Mouse (Mus musculus) forelimb bud, embryonic 11.5 days (tissue): ENCODE measurements around the gene Dnajb13.

Experiments used
- DNase-seq: peaks from one replicate; pipeline ENCODE4 v3.0.0-alpha.2; 2012; ENCODE audit warnings: low read depth, low spot score

Gene Dnajb13

GRCm38 (mm10) chr7:100514573-100514972 is at the start of gene Dnajb13:
Dnajb13 (minus strand) TSS chr7:100514960.
- no peak for DNase-seq

GRCm38 (mm10) chr7:100561861-100562587 is 47.3 kb upstream of the Dnajb13 start:
- DNase-seq: no peak

- DNase-seq: no peak
Observed at GRCm38 (mm10) chr7:100559331-100559730, 44.6 kb upstream of the Dnajb13 start.

GRCm38 (mm10) chr7:100557241-100557640 is 42.5 kb upstream of the Dnajb13 start:
- no peak for DNase-seq

GRCm38 (mm10) chr7:100555431-100555951 is 40.7 kb upstream of the Dnajb13 start:
- peak; percentile 35 for DNase-seq

- DNase-seq: no peak
Observed at GRCm38 (mm10) chr7:100554939-100555338, 40.2 kb upstream of the Dnajb13 start.

GRCm38 (mm10) chr7:100550338-100551007 is 35.7 kb upstream of the Dnajb13 start:
- no peak for DNase-seq

- DNase-seq: no peak
Observed at GRCm38 (mm10) chr7:100549796-100550195, 35.0 kb upstream of the Dnajb13 start.

GRCm38 (mm10) chr7:100547631-100548030 is 32.9 kb upstream of the Dnajb13 start:
- no peak for DNase-seq

- DNase-seq: no peak
Observed at GRCm38 (mm10) chr7:100544437-100544836, 29.7 kb upstream of the Dnajb13 start.

- no peak for DNase-seq
Observed at GRCm38 (mm10) chr7:100539516-100539915, 24.8 kb upstream of the Dnajb13 start.

GRCm38 (mm10) chr7:100537519-100537902 is 22.8 kb upstream of the Dnajb13 start:
- no peak for DNase-seq

GRCm38 (mm10) chr7:100536804-100537518 is 22.2 kb upstream of the Dnajb13 start, which contains the start of gene Coa4:
Coa4 (plus strand) TSS chr7:100537071.
- DNase-seq: peak; percentile 93

- no peak for DNase-seq
Observed at GRCm38 (mm10) chr7:100535831-100536230, 21.1 kb upstream of the Dnajb13 start.

- DNase-seq: no peak
Observed at GRCm38 (mm10) chr7:100534216-100534615, 19.5 kb upstream of the Dnajb13 start.

- no peak for DNase-seq
Observed at GRCm38 (mm10) chr7:100533503-100533902, 18.7 kb upstream of the Dnajb13 start.

- DNase-seq: no peak
Observed at GRCm38 (mm10) chr7:100530766-100531165, 16.0 kb upstream of the Dnajb13 start.

- DNase-seq: no peak
Observed at GRCm38 (mm10) chr7:100524669-100525068, 9.9 kb upstream of the Dnajb13 start.

GRCm38 (mm10) chr7:100522222-100522621 is 7.5 kb upstream of the Dnajb13 start:
- DNase-seq: no peak

- peak; percentile 80 for DNase-seq
Observed at GRCm38 (mm10) chr7:100520663-100521285, 6.0 kb upstream of the Dnajb13 start.

- no peak for DNase-seq
Observed at GRCm38 (mm10) chr7:100520204-100520603, 5.4 kb upstream of the Dnajb13 start.

- DNase-seq: no peak
Observed at GRCm38 (mm10) chr7:100511602-100512001, 3.2 kb downstream of the Dnajb13 start.
